Mouse (Mus musculus) thymus, adult 2 months (tissue): ENCODE data around the gene Sf3a3.
A peak's percentile ranks its signal among the peaks of the same experiment; 100 is the strongest.
"Not testable (repeated sequence)": the region's sequence is repeated elsewhere in the genome, so short reads cannot be mapped to it uniquely, and the experiment has no call there.

ENCODE experiments used
- CTCF ChIP-seq: fragments of 200-500 bp; IDR thresholded peaks from 2 replicates; pipeline ENCODE4 v1.5.1; 2012; ENCODE audit warnings: mild to moderate bottlenecking, control low read depth, low read length, moderate library complexity, borderline replicate concordance; ENCODE audit not compliant: control insufficient read depth, poor library complexity, insufficient read depth; ENCODE audit errors: extremely low read depth
- POLR2A ChIP-seq: fragments of 200-500 bp; IDR thresholded peaks from 2 replicates; pipeline ENCODE4 v1.6.1; 2012; ENCODE audit warnings: mild to moderate bottlenecking, low read length, control low read depth, moderate library complexity; ENCODE audit not compliant: control insufficient read depth, poor library complexity, insufficient read depth; ENCODE audit errors: extremely low read depth

DNA sequence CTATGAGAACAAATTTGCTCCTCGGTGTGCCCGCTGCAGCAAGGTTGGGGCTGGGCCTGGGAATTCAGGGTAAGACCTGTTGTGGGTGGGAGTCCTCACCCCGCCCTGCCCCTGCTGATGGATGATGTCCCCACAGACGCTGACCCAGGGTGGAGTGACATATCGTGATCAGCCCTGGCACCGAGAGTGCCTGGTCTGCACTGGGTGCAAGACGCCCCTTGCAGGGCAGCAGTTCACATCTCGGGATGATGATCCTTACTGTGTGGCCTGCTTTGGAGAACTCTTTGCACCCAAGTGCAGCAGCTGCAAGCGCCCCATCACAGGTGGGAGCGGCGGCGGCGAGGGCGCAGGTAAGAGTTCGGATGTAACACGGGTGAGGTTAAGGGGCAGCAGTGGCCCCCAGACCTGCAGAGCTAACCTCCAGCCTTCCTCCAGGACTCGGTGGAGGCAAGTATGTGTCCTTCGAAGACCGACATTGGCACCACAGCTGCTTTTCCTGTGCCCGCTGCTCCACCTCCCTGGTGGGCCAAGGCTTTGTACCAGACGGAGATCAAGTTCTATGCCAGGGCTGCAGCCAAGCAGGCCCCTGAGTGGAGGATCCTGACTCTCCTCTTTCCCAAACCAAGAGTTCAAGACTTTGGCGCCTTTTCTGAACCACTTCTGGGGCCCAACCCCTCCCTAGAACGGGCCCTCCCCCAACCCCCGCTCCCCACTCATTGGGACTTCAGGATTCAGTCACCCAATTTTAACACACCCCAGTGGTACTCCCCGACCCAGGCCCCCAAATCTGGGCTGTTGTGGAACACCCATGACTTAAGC is 7.0 kb upstream of the Sf3a3 start:
- TF ChIP-seq POLR2A: 0 out of 2 replicates have a peak, but pooled peaks have one; percentile 19
- TF ChIP-seq CTCF: not testable (repeated sequence)
